Mouse (Mus musculus) layer of hippocampus, adult 2 months (tissue): ENCODE data around the gene Cog2. TPM values are rescaled to one million over a fixed set of nuclear protein-coding genes. Genes with fewer than 3 reads are reported as not detected.
A peak's percentile ranks its signal among the peaks of the same experiment; 100 is the strongest.

Source experiments
- DNase-seq, 2 experiments: peaks; one replicate each; pipeline ENCODE4 v3.0.0; 2022; ENCODE audit warnings: low spot score in 2 of 2
- H3K27ac ChIP-seq: fragments of 200-600 bp; 2 replicates; pipeline ENCODE4 v1.8.1; 2022
- H3K4me3 ChIP-seq: fragments of 200-600 bp; 2 replicates; pipeline ENCODE4 v1.8.1; 2022; ENCODE audit warnings: mild to moderate bottlenecking
- CTCF ChIP-seq: fragments of 200-600 bp; conservative IDR thresholded peaks from 2 replicates; pipeline ENCODE4 v1.8.1; 2022; ENCODE audit warnings: antibody characterized with exemption, mild to moderate bottlenecking, moderate library complexity
- total RNA-seq, 2 experiments: library from RNA; stranded (reverse); gene quantifications; 2 replicates each; pipeline ENCODE4 v1.2.3; 2021

The Cog2 gene
- total RNA-seq, 2 experiments from 2014 or later: 45.3 to 49.0 TPM

DNA sequence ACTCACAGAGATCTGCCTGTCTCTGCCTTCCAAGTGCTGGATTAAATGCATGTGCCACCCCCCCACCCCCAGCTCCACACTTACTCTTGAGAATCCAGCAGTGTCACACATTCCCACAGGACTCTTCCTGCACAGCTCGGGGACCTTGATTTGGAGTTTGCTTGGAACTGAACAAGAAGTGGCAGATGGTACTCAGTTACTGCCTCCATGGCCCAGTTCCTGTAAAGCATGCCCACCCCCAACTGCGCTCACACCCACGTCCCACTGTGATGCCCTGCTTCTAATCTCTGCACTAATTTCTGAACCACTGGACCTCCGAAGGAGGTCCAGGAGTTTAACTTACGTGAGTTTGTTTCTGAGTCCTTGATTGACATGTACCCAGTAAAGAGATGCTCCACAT lies 23.7 kb upstream of the Cog2 start:
- no peak for DNase-seq
- TF ChIP-seq CTCF: no peak
- peak overlapping the region; percentile 85 for H3K27ac ChIP-seq
- no peak overlapping the region for H3K4me3 ChIP-seq

DNA sequence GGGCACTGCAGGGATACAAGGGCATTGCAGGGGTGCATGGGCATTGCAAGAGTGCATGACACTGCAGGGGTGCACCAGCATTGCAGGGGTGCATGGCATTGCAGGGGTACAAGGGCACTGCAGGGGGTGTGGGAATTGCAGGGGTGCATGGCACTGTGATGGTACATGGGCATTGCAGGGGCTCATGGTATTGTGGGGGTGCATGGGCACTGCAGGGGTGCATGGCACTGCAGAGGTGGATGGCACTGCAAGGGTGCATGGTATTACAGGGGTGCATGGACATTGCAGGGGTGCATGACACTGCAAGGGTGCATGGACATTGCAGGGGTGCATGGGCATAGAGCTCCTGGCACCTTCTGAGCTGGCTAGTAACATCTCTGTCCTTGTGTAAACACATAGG lies 22.2 kb upstream of the Cog2 start:
- TF ChIP-seq CTCF: no peak
- no peak for DNase-seq
- peak overlapping the region; percentile 75 for H3K27ac ChIP-seq
- no peak overlapping the region for H3K4me3 ChIP-seq

DNA sequence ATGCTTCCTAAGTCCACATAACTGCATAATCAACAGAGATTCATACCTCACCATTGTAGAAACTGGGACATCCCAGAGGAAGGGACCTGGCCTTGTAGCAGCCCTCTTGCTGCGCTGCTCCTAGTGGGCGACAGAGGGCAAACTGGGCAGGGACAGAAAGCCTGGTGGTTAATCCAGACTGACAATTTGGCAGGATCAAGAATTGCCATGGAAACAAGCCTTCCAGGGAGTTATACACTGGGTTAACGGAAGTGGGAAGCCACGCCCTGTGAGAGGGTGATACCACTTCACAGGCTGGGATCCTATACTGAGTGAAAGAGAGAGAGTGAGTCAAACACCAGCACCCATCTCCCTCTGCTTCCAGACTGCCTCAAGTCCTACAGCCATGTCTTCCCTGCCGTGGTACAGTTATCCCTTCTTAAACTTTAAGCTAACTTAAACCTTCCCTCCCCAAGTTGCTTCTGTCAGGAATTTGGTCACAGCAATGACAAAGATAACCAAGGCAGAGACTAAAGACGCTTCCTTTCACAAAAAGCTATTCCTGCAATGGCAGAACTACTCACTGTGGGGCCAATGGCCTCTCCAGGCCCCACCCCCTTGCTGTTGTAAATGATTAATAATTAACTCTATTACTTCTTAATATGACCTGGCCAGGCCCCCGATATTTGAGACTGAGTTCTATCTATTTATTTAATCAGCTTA lies 21.2 kb upstream of the Cog2 start:
- DNase-seq: no peak
- Histone ChIP-seq H3K4me3 (no peak overlapping the region), H3K27ac (peak overlapping the region; percentile 75)
- peak; percentile 42 for TF ChIP-seq CTCF

DNA sequence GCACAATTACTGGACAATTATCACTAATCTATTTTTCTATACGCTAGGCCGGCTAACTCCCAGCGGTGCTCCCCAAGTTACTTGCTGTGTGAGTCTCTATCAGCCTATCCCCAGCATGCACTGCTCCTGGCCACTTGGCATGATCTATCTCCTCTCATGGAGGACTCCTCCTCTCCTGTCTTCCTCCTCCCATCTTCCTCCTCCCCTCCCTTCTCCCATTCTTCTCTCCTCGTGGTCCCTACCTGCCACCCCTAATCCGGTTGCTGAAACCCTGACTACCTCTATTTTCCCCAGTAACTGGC lies 20.7 kb upstream of the Cog2 start:
- TF ChIP-seq CTCF: no peak
- Histone ChIP-seq H3K4me3 (no peak overlapping the region), H3K27ac (peak overlapping the region; percentile 75)
- no peak for DNase-seq

DNA sequence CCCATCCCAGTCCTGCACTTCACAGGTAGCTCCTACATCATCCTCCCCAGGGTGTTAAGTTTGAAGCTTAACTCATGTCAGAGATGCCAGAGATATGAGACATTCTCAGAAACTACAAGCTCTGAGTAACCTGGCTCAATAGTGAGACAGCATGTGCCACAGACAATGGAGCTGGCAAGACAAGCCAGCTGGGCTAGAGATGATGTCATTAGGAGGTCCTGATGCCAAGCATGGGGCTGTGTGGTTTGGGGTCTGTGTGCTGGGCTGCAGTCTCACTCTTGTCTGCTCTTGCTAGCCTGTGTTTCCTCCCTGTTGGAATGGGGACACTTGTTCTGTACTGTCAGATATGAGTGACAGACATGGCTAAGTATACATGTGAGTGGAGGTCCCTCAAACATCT lies 14.9 kb upstream of the Cog2 start:
- no peak for DNase-seq
- peak overlapping the region; percentile 75 for H3K27ac ChIP-seq
- TF ChIP-seq CTCF: no peak
- H3K4me3 ChIP-seq: no peak overlapping the region

DNA sequence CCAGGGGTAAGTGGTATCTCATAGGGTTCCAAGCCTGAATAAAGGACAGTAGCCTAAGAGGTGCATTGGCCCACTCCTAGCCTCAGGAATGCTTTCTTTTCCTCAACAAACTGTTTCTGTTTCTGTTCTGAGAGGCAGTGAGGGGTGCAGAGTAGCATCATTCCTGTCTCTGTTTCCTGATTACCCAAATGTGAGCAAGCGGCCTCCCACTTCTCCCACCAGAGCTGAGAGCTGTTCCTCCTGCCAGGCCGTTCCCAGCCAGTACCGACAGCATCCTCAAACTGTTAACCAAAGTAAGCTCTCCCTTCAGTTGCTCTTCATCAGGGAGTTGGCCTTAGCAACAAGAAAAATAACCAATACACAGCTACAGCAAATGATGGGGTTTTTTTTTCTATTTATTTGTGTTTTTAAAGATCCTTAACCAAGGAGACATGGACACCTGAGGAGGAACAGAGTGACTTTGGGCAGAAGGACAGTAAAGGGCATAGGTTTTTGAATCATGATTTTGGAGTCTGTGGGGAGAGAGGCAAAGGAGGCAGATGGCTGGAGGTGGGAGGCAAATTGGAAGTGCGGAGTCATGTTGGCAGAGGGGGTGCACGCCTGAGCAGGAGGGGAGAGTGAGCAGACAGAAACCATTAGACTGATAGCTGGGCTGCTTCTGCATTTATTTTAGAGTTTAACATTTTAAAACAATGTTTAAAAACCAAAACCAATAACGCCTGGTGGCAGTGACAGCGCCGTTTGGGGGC lies 12.8 kb upstream of the Cog2 start:
- TF ChIP-seq CTCF: no peak
- peak; percentile 80 to 92 for DNase-seq
- H3K27ac ChIP-seq: peak overlapping the region; percentile 98
- peak overlapping the region; percentile 17 for H3K4me3 ChIP-seq

DNA sequence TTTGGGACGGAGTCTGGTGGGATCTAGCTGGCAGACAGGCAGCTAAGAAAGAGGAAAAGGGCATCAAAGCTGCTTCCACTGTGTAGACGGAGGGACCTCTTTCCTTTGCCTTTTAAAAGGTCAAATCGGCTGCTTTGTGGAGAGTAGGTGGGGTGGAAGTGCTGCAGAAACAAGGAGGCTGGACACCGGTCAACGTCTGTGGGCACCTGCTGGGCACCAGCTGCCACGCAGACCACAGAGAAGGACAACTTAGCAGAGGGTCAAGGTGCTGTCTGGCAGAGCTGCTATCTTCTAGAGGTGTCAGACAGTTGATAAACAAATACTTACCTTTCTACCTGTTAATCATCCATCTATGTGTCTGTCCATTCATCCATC lies 12.3 kb upstream of the Cog2 start:
- no peak for TF ChIP-seq CTCF
- Histone ChIP-seq H3K4me3 (peak overlapping the region; percentile 17), H3K27ac (peak overlapping the region; percentile 98)
- no peak for DNase-seq

DNA sequence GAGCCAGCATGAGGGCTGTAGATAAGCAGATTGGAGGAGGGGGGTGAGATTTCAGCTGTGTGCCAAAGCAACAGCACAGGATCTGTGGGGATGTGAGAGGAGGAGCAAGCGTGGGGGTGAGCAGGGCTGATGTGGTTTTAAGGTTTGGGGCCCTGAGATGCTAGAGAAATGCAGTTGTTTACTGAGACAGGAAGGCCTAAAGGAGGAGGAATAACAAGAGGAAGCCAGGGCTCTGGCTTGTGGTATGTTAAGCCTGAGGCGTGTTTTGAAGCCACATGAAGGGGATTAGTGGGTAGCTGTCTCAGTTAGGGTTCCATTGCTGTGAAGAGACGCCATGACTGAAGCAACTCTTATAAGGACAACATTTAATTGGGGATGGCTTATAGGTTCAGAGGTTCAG lies 11.4 kb upstream of the Cog2 start:
- H3K27ac ChIP-seq: peak overlapping the region; percentile 98
- H3K4me3 ChIP-seq: no peak overlapping the region
- DNase-seq: no peak
- no peak for TF ChIP-seq CTCF

DNA sequence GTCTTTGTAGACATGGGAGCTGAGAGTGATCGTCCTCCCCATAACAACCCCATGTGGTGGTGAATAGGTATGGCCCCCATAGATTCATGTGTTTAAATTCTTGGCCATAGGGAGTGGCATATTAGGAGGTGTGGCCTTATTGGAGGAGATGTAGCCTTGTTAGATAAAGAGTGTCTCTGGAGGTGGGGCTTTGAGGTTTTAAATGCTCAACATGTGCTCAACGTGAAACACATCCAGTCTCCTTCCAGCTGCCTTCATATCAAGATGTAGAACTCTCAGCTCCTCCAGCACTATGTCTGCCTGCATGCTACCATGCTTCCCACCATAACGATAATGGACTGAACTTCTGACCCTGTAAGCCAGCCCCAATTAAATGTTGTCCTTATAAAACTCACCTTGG lies 4.5 kb upstream of the Cog2 start:
- peak overlapping the region; percentile 81 for H3K27ac ChIP-seq
- no peak for TF ChIP-seq CTCF
- no peak overlapping the region for H3K4me3 ChIP-seq
- no peak for DNase-seq

DNA sequence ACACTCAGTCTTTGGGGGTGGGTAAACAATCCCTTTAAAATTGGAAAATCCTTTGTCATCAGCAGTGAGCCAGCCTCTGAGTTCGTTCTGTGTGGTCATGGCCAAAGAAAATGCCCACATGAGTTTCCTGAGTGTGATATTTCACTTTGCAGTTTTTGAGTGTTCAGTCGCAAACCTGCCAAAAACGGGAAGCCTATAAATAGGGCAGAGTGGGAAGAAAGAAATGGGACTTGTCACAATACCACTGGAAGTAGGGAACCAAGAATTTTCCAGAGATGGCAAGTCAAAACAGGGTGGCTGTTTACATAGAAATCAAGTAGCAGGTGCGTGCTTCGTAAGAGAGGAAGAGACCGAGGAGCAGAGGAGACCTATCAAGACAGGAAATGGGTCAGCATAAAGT lies 4.0 kb upstream of the Cog2 start:
- TF ChIP-seq CTCF: no peak
- Histone ChIP-seq H3K27ac (peak overlapping the region; percentile 81), H3K4me3 (no peak overlapping the region)
- peak in 1 of 2 experiments; percentile 31 for DNase-seq

DNA sequence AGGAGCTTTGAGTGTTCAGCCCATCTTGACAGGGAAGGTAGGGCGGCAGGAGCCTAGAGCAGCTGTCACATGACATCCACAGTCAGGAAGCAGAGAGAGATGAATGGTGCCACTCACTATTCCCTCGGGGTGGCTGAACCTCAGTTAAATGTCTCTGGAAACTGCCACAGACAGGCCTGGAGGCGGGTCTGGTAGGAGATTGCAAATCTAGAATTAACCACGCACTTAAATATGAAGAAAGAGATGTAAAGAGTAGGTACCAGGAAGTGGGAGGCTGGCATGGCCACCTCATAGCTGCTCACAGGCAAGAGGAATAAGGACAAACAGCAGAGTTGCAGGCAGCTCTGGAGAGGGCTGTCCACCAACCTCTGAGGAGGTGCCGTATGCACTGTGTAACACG lies 3.4 kb upstream of the Cog2 start:
- Histone ChIP-seq H3K4me3 (no peak overlapping the region), H3K27ac (peak overlapping the region; percentile 81)
- TF ChIP-seq CTCF: no peak
- DNase-seq: no peak

DNA sequence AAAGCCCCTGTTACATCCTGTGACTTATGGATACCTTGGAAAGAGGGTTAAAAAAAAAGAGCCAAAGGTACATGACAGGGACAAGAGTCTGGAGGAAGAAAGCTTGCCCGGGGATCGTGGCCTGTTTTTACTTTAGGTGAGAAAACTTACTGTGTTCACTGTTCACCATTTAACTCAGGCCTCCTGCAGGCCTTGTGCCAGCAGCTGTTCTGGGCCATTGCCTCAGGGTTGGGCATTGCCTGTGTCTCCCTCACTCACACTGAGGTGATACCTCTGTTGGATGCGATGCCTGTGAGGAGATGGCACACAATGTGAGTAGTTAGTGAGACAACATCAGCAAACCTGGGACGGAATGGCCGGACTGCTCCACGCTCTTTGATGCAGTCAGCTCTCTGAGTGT lies 1.4 kb downstream of the Cog2 start:
- TF ChIP-seq CTCF: no peak
- H3K4me3 ChIP-seq: peak overlapping the region; percentile 75
- no peak for DNase-seq
- no peak overlapping the region for H3K27ac ChIP-seq

DNA sequence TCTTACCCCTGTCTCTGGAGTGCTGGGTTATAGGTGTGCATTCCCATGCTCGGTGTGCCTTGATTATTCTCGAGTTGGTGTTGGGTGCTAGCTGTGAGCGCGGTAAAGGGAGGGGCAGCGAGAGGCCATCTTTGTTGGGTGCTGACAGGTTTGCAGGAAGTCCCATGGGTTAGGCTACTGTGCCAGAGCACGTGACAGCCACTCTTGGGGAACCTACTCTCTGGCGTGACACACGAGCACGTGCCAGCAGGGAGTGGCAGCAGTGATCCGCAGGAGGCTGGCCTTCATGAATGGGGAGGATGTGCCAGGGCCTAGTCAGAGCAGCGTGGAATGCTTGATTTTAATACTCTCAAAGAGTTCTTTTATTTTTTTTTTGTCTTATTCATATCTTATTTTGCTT lies 5.7 kb downstream of the Cog2 start:
- no peak for TF ChIP-seq CTCF
- DNase-seq: no peak
- Histone ChIP-seq H3K27ac (no peak overlapping the region), H3K4me3 (no peak overlapping the region)

DNA sequence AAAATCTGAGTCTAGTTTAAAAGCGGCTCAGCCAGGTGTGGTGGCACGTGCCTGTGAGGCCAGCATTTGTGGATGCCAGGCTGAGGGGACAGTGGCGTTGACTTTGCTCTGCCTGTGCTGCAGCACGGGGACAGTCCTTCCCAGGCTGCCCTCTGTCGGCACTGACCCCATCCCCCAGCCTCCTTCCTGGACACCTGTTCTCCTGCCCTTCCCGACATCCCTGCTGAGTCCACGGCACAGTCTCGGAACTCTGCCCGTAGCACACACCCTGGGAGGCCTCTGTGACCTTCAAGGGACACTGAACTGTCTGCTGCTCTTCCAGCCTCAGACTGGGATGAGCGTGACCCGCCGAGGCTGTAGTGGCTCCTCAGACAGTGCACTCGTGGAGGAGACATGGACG lies 9.5 kb downstream of the Cog2 start:
- no peak for DNase-seq
- no peak for TF ChIP-seq CTCF
- H3K4me3 ChIP-seq: no peak overlapping the region
- peak overlapping the region; percentile 72 for H3K27ac ChIP-seq
